10 mouse cellular contexts compared by ENCODE assay signal in the genomic region with DNA sequence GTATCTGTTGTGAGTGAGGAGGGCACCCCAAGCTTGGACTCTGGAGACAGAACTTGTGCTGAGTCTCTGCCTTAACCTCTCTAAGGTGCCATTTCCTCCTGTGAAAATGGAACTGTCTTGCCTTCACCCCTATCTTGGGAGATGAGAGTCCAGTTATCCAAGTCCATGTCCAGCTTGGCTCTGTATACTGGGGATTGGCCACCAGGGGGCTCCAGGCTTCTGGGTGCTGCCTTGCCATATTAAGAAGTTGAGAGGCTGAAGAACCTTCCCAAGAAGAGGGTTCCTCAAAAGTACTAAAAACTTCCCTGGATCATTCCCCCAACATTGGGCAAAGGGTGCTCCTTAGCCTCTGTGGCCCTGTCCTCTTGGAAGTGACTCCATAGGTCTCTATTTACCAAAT. TPM values are rescaled to one million over a fixed set of nuclear protein-coding genes. Genes with fewer than 3 reads are reported as not detected.
A peak's percentile ranks its signal among the peaks of the same experiment; 100 is the strongest.
DNase-seq lines count a peak whose midpoint lies in the region; ATAC-seq and TF ChIP-seq lines count a peak whose summit lies in the region.
"Had no signal": no experiment of that assay in that cellular context is flagged by ENCODE, and none has a peak within 500 bp of the region (broad histone marks: within the 10 kb centered on the region; RNA-seq: fewer than 3 reads in every experiment).

No protein-coding gene starts in this region.

- H3K4me1 ChIP-seq in forebrain, embryonic 10.5 days: no peaks in the 10 kb centered on the region
- no peaks in the 10 kb centered on the region for H3K4me1 ChIP-seq in forebrain, embryonic 16.5 days (replicated peaks; ENCODE audit: control insufficient read depth, insufficient read depth, low read length)
- peaks cover 8% of the 10 kb centered on the region for H3K4me1 ChIP-seq in G1E (ENCODE audit: insufficient read depth, low read depth, low read length)
- H3K4me1 ChIP-seq in embryonic facial prominence, embryonic 11.5 days (ENCODE audit: control insufficient read depth, insufficient read depth, low read length): no peaks in the 10 kb centered on the region

- no peak for ATAC-seq in forebrain, embryonic 16.5 days
- 0 out of 2 replicates have a peak, but pooled peaks have one; percentile 36 for ATAC-seq in G1E (ENCODE audit: extremely low read depth, insufficient number of reproducible peaks, low FRiP score, poor library complexity, severe bottlenecking)
- ATAC-seq in embryonic facial prominence, embryonic 11.5 days (replicated peaks; ENCODE audit: insufficient number of reproducible peaks, low FRiP score, low TSS enrichment, low read depth): no peak
- no peak for ATAC-seq in monocyte, adult 5-6 weeks (replicated peaks; ENCODE audit: insufficient number of reproducible peaks, low FRiP score, low TSS enrichment, poor library complexity, severe bottlenecking)

- peaks cover 49% of the 10 kb centered on the region for H3K36me3 ChIP-seq in forebrain, embryonic 10.5 days (replicated peaks)
- peaks cover 36% of the 10 kb centered on the region for H3K36me3 ChIP-seq in forebrain, embryonic 16.5 days (ENCODE audit: control insufficient read depth, insufficient read depth)
- peaks cover 49% of the 10 kb centered on the region for H3K36me3 ChIP-seq in G1E (replicated peaks)
- peaks cover 21% of the 10 kb centered on the region for H3K36me3 ChIP-seq in embryonic facial prominence, embryonic 11.5 days (replicated peaks; ENCODE audit: control insufficient read depth, insufficient read depth, low read depth, low read length)

- no peak overlapping the region for H3K9ac ChIP-seq in forebrain, embryonic 16.5 days (replicated peaks; ENCODE audit: low read depth, low read length)
- H3K9ac ChIP-seq in embryonic facial prominence, embryonic 11.5 days (replicated peaks; ENCODE audit: low read length): no peak overlapping the region

- no peak overlapping the region for H3K27ac ChIP-seq in forebrain, embryonic 10.5 days
- no peak overlapping the region for H3K27ac ChIP-seq in forebrain, embryonic 16.5 days (ENCODE audit: low read length)
- no peak overlapping the region for H3K27ac ChIP-seq in left cerebral cortex, adult 2 months
- no peak overlapping the region for H3K27ac ChIP-seq in embryonic facial prominence, embryonic 11.5 days (replicated peaks; ENCODE audit: low read depth, low read length)
- H3K27ac ChIP-seq: macrophage had no signal

- intact Hi-C loops in left cerebral cortex, adult 2 months (cut with DNase I): loop anchor here (10.0 kb wide), 3 partner anchors 234 to 394 kb away; partner anchors contain the start of genes Cldnd2, Etfb, Gm45233 and Zfp715
- intact Hi-C loops in left cerebral cortex, postnatal 10 days (cut with DNase I): no loop called here

- peak; percentile 74 for TF ChIP-seq CTCF in left cerebral cortex, adult 2 months (IDR thresholded peaks at IDR 0.05)
- peak; percentile 72 for TF ChIP-seq CTCF in G1E (IDR thresholded peaks at IDR 0.05; ENCODE audit: low read depth, low read length)

- no peaks in the 10 kb centered on the region for H3K27me3 ChIP-seq in forebrain, embryonic 10.5 days (ENCODE audit: poor library complexity, severe bottlenecking)
- no peaks in the 10 kb centered on the region for H3K27me3 ChIP-seq in forebrain, embryonic 16.5 days (replicated peaks; ENCODE audit: control insufficient read depth, insufficient read depth, low read length)
- no peaks in the 10 kb centered on the region for H3K27me3 ChIP-seq in G1E (ENCODE audit: insufficient read depth, low read length)
- H3K27me3 ChIP-seq in embryonic facial prominence, embryonic 11.5 days (ENCODE audit: control insufficient read depth, insufficient read depth, low read length): no peaks in the 10 kb centered on the region

- no peak overlapping the region for H3K4me2 ChIP-seq in forebrain, embryonic 16.5 days (ENCODE audit: low read length)
- H3K4me2 ChIP-seq in embryonic facial prominence, embryonic 11.5 days (ENCODE audit: low read depth, low read length): no peak overlapping the region

- H3K9me3 ChIP-seq in forebrain, embryonic 10.5 days: peaks cover 27% of the 10 kb centered on the region; the same call in 1 of the 2 replicates
- H3K9me3 ChIP-seq in forebrain, embryonic 16.5 days (ENCODE audit: control insufficient read depth, low read length): no peaks in the 10 kb centered on the region
- 0 out of 2 replicates have a peak, but pooled peaks cover 5% of the 10 kb centered on the region for H3K9me3 ChIP-seq in G1E (replicated peaks)
- no peaks in the 10 kb centered on the region for H3K9me3 ChIP-seq in embryonic facial prominence, embryonic 11.5 days (replicated peaks; ENCODE audit: control insufficient read depth, low read length)

- DNase-seq in forebrain, embryonic 10.5 days (ENCODE audit: extremely low spot score, low spot score): peak; percentile 30
- DNase-seq in left cerebral cortex, adult 2 months (ENCODE audit: extremely low spot score in 1 of 2, low spot score in 2 of 2): peak; percentile 34 to 49
- DNase-seq in left cerebral cortex, postnatal 10 days (ENCODE audit: extremely low spot score in 1 of 2, low spot score in 2 of 2): no peak
- DNase-seq in G1E (ENCODE audit: low spot score): no peak
- DNase-seq in embryonic facial prominence, embryonic 11.5 days (ENCODE audit: low spot score): peak; percentile 30
- DNase-seq in lung, postnatal 10 days: peak; percentile 64

- H3K4me3 ChIP-seq in forebrain, embryonic 10.5 days: no peak overlapping the region
- H3K4me3 ChIP-seq in forebrain, embryonic 16.5 days (replicated peaks; ENCODE audit: low read length): no peak overlapping the region
- H3K4me3 ChIP-seq in left cerebral cortex, adult 2 months: no peak overlapping the region
- H3K4me3 ChIP-seq in G1E (ENCODE audit: low read depth, low read length): no peak overlapping the region
- H3K4me3 ChIP-seq in embryonic facial prominence, embryonic 11.5 days (ENCODE audit: low read depth, low read length): no peak overlapping the region

RNA-seq across cellular contexts. Expression of gene Ctu1, which starts 6.7 kb away (rescaled TPM):
- polyA plus RNA-seq in forebrain, embryonic 10.5 days (2016; fragmentation: Nextera tagmentation; extraction: Ambion mirVana): 15.7 and 18.4 TPM in 2 replicates
- polyA plus RNA-seq in forebrain, embryonic 16.5 days (2015; fragmentation: Nextera tagmentation; extraction: Ambion mirVana): 29.3 and 31.9 TPM in 2 replicates
- total RNA-seq in left cerebral cortex, adult 2 months (2021): 1 to 10 TPM; 8.5 to 8.9 TPM
- total RNA-seq in left cerebral cortex, postnatal 10 days (2021): 10 to 100 TPM; 12.4 TPM
- total RNA-seq in G1E (2014; fragmentation: Nextera tagmentation): 2.5 and 2.7 TPM in 2 replicates
- 6.5 and 8.6 TPM in 2 replicates for total RNA-seq in G1E (2017)
- polyA plus RNA-seq in G1E (2012): 14.9 and 20.9 TPM in 2 replicates
- polyA plus RNA-seq in embryonic facial prominence, embryonic 11.5 days (2014; fragmentation: Nextera tagmentation; extraction: Ambion mirVana): 8.1 and 9.1 TPM in 2 replicates
- total RNA-seq in monocyte, adult 5-6 weeks (2017): 3.4 to 6.1 TPM (median 5.4 TPM) in 3 replicates

RNA-seq across cellular contexts. Expression of gene Klk14, which starts 11.7 kb away (rescaled TPM):
- polyA plus RNA-seq in forebrain, embryonic 10.5 days (2016; fragmentation: Nextera tagmentation; extraction: Ambion mirVana): not detected in 2 replicates
- not detected in 2 replicates for polyA plus RNA-seq in forebrain, embryonic 16.5 days (2015; fragmentation: Nextera tagmentation; extraction: Ambion mirVana)
- total RNA-seq in left cerebral cortex, adult 2 months (2021): not detected
- not detected for total RNA-seq in left cerebral cortex, postnatal 10 days (2021)
- total RNA-seq in G1E (2014; fragmentation: Nextera tagmentation) (not detected in 2 replicates), G1E (2017) (not detected in 2 replicates)
- not detected in 2 replicates for polyA plus RNA-seq in G1E (2012)
- polyA plus RNA-seq in embryonic facial prominence, embryonic 11.5 days (2014; fragmentation: Nextera tagmentation; extraction: Ambion mirVana): not detected in 2 replicates
- not detected in 3 replicates for total RNA-seq in monocyte, adult 5-6 weeks (2017)
- polyA plus RNA-seq: heart, embryonic 14.5 days; macrophage had no signal

RNA-seq across cellular contexts. Expression of gene Siglece, which starts 18.6 kb away (rescaled TPM):
- 0.21 and 0.22 TPM in 2 replicates for polyA plus RNA-seq in forebrain, embryonic 10.5 days (2016; fragmentation: Nextera tagmentation; extraction: Ambion mirVana)
- 0.12 and 0.29 TPM in 2 replicates for polyA plus RNA-seq in forebrain, embryonic 16.5 days (2015; fragmentation: Nextera tagmentation; extraction: Ambion mirVana)
- total RNA-seq in left cerebral cortex, adult 2 months (2021): 1 to 10 TPM; 1.3 to 1.5 TPM
- 1 to 10 TPM; 1.1 TPM for total RNA-seq in left cerebral cortex, postnatal 10 days (2021)
- total RNA-seq in G1E (2014; fragmentation: Nextera tagmentation) (1.2 TPM in 1 of 2 replicates, not detected in the other), G1E (2017) (0.05 TPM in 1 of 2 replicates, not detected in the other)
- polyA plus RNA-seq in G1E (2012): not detected in 2 replicates
- 0.32 TPM in 1 of 2 replicates, not detected in the other for polyA plus RNA-seq in embryonic facial prominence, embryonic 11.5 days (2014; fragmentation: Nextera tagmentation; extraction: Ambion mirVana)
- total RNA-seq in monocyte, adult 5-6 weeks (2017): 5.3 to 8.1 TPM (median 5.7 TPM) in 3 replicates

RNA-seq across cellular contexts. Expression of gene Klk13, which starts 33.9 kb away (rescaled TPM):
- 0.29 and 0.64 TPM in 2 replicates for polyA plus RNA-seq in forebrain, embryonic 10.5 days (2016; fragmentation: Nextera tagmentation; extraction: Ambion mirVana)
- not detected in 2 replicates for polyA plus RNA-seq in forebrain, embryonic 16.5 days (2015; fragmentation: Nextera tagmentation; extraction: Ambion mirVana)
- not detected for total RNA-seq in left cerebral cortex, adult 2 months (2021)
- not detected for total RNA-seq in left cerebral cortex, postnatal 10 days (2021)
- total RNA-seq in G1E (2014; fragmentation: Nextera tagmentation) (not detected in 2 replicates), G1E (2017) (0.27 TPM in 1 of 2 replicates, not detected in the other)
- polyA plus RNA-seq in G1E (2012): not detected in 2 replicates
- 0.49 TPM in 2 replicates for polyA plus RNA-seq in embryonic facial prominence, embryonic 11.5 days (2014; fragmentation: Nextera tagmentation; extraction: Ambion mirVana)
- total RNA-seq in monocyte, adult 5-6 weeks (2017): not detected in 3 replicates
- polyA plus RNA-seq: heart, embryonic 14.5 days; macrophage had no signal

RNA-seq across cellular contexts. Expression of gene Ceacam18, which starts 44.0 kb away (rescaled TPM):
- not detected in 2 replicates for polyA plus RNA-seq in forebrain, embryonic 10.5 days (2016; fragmentation: Nextera tagmentation; extraction: Ambion mirVana)
- polyA plus RNA-seq in forebrain, embryonic 16.5 days (2015; fragmentation: Nextera tagmentation; extraction: Ambion mirVana): not detected in 2 replicates
- not detected for total RNA-seq in left cerebral cortex, adult 2 months (2021)
- under 1 TPM in 1 of 2 experiments, not detected in 1; 0.18 TPM for total RNA-seq in left cerebral cortex, postnatal 10 days (2021)
- total RNA-seq in G1E (2014; fragmentation: Nextera tagmentation): not detected in 2 replicates
- total RNA-seq in G1E (2017): 0.16 and 0.29 TPM in 2 replicates
- polyA plus RNA-seq in G1E (2012): not detected in 2 replicates
- not detected in 2 replicates for polyA plus RNA-seq in embryonic facial prominence, embryonic 11.5 days (2014; fragmentation: Nextera tagmentation; extraction: Ambion mirVana)
- not detected in 3 replicates for total RNA-seq in monocyte, adult 5-6 weeks (2017)
- polyA plus RNA-seq: heart, embryonic 14.5 days; macrophage had no signal

Comparison
In these comparisons a context has a peak if more than half of its experiments do, and no peak if none do; other contexts are left out.
1. DNase-seq: peak in forebrain, embryonic 10.5 days (single experiment), left cerebral cortex, adult 2 months (2 of 2), embryonic facial prominence, embryonic 11.5 days (single experiment) and lung, postnatal 10 days (single experiment); none in left cerebral cortex, postnatal 10 days (0 of 2) and G1E (single experiment).